Mouse (Mus musculus): ENCODE data around the gene Sik3. TPM values are rescaled to one million over a fixed set of nuclear protein-coding genes. Genes with fewer than 3 reads are reported as not detected.

Sik3 gene
- polyA plus RNA-seq, 1 experiment from 2014 or later = 9.6 TPM

DNA sequence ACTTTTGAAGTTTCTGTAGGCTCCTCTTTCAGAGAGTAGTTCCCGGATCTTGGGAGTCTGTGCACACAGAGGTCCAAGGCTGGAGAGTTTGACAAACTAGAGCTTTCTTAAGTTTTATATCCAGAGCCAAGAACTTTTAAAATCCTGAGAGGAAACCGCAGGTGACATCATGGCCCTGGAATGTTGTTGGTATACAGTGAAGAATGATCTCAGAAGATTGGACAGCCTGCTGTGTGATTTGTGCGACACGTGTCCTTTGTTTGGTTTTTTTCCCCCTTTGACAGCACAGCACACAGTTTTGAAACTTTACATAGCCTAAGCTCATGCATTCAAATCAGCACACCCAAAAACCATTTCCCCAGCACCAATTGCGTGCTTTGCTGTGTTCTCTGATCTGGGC lies 99.6 kb downstream of the Sik3 start:
- Histone ChIP-seq H3K9me3 (ENCODE audit: control insufficient read depth, low read length) (no peaks in the 10 kb centered on the region), H3K4me1 (replicated peaks; ENCODE audit: control insufficient read depth, insufficient read depth, low read length) (peaks cover 32% of the 10 kb centered on the region), H3K27me3 (replicated peaks; ENCODE audit: control insufficient read depth, insufficient read depth, low read length) (no peaks in the 10 kb centered on the region), H3K4me2 (ENCODE audit: low read length) (no peak overlapping the region), H3K36me3 (ENCODE audit: control insufficient read depth, insufficient read depth, low read length) (no peaks in the 10 kb centered on the region), H3K9ac (ENCODE audit: low read length) (no peak overlapping the region), H3K4me3 (ENCODE audit: low read depth, low read length) (no peak overlapping the region), H3K27ac (ENCODE audit: low read depth) (peak overlapping the region; percentile 48)
- no peak for ATAC-seq (replicated peaks; ENCODE audit: low FRiP score, low TSS enrichment, low read depth)
- DNase-seq (ENCODE audit: low spot score) = no peak
- 24% methylated on average over 5 of the region's 5 CpGs for WGBS

DNA sequence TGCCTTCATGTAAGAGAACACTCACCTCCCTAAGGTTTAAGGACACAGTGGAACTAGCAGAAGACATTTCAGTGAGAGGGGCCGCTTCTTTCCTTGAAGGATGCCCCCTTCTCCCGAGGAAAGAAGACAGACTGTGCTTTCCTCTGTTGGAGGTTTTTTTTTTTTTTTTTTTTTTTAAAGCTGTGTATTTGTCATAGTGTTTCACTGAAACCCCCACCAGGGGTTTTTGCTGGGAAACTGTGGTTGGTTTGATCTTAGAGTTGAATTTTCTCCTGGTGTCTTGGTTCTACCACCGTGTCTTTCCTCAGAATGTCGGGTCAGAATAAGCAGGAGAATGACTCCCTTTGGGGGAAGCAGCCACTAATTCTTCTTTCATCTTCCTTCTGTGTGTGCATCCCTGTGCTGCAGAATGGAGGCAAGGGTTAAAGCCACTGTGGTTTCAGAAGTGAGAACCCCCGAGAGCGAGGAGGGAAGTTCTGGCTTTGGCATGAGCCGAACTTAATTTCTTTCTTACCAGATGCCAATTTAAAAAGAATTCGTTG lies 106.3 kb downstream of the Sik3 start:
- no peaks in the 10 kb centered on the region for H3K9me3 ChIP-seq (ENCODE audit: control insufficient read depth, low read length)
- H3K27ac ChIP-seq (ENCODE audit: low read depth) = peak overlapping the region; percentile 80; the same call in 1 of the 2 replicates
- peaks cover 19% of the 10 kb centered on the region for H3K4me1 ChIP-seq (replicated peaks; ENCODE audit: control insufficient read depth, insufficient read depth, low read length)
- 90% methylated on average over 8 of the region's 8 CpGs for WGBS
- H3K36me3 ChIP-seq (ENCODE audit: control insufficient read depth, insufficient read depth, low read length) = peaks cover under 1% of the 10 kb centered on the region; the same call in 1 of the 2 replicates
- H3K4me2 ChIP-seq (ENCODE audit: low read length) = no peak overlapping the region
- H3K9ac ChIP-seq (ENCODE audit: low read length) = no peak overlapping the region
- no peak overlapping the region for H3K4me3 ChIP-seq (ENCODE audit: low read depth, low read length)
- no peaks in the 10 kb centered on the region for H3K27me3 ChIP-seq (replicated peaks; ENCODE audit: control insufficient read depth, insufficient read depth, low read length)
- no peak for DNase-seq (ENCODE audit: low spot score)
- ATAC-seq (replicated peaks; ENCODE audit: low FRiP score, low TSS enrichment, low read depth) = no peak

DNA sequence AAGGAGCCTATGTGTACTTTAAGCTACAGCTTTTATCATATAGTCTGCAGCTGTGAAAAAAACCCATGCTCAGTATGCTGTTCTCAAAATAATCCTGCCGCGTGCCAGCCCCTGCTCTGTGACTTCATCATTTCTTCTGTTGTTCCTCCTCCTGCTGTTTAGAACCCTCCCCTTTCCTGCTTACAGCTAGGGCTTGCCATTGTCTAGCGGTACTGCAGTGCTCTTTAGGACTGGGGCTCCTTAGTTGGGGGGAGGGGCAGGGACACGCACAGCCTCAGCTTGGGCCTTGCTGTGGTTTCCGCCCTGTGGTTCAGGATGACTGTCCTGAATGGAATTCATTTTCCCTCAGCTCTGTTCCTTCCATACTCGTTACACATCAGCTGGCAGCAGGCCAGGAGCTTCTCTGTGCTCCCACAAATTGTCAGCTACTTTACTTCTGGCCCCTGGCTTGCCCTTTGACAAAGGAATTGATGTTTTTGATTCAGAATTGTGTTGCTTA lies 107.4 kb downstream of the Sik3 start:
- Histone ChIP-seq H3K36me3 (ENCODE audit: control insufficient read depth, insufficient read depth, low read length) (peaks cover 9% of the 10 kb centered on the region), H3K9ac (ENCODE audit: low read length) (no peak overlapping the region), H3K27me3 (replicated peaks; ENCODE audit: control insufficient read depth, insufficient read depth, low read length) (no peaks in the 10 kb centered on the region), H3K4me2 (ENCODE audit: low read length) (no peak overlapping the region), H3K9me3 (ENCODE audit: control insufficient read depth, low read length) (no peaks in the 10 kb centered on the region), H3K27ac (ENCODE audit: low read depth) (peak overlapping the region; percentile 80), H3K4me1 (replicated peaks; ENCODE audit: control insufficient read depth, insufficient read depth, low read length) (peaks cover 19% of the 10 kb centered on the region), H3K4me3 (ENCODE audit: low read depth, low read length) (no peak overlapping the region)
- peak; percentile 89 for ATAC-seq (replicated peaks; ENCODE audit: low FRiP score, low TSS enrichment, low read depth)
- WGBS = 8% methylated on average over 6 of the region's 6 CpGs
- DNase-seq (ENCODE audit: low spot score) = peak; percentile 80

DNA sequence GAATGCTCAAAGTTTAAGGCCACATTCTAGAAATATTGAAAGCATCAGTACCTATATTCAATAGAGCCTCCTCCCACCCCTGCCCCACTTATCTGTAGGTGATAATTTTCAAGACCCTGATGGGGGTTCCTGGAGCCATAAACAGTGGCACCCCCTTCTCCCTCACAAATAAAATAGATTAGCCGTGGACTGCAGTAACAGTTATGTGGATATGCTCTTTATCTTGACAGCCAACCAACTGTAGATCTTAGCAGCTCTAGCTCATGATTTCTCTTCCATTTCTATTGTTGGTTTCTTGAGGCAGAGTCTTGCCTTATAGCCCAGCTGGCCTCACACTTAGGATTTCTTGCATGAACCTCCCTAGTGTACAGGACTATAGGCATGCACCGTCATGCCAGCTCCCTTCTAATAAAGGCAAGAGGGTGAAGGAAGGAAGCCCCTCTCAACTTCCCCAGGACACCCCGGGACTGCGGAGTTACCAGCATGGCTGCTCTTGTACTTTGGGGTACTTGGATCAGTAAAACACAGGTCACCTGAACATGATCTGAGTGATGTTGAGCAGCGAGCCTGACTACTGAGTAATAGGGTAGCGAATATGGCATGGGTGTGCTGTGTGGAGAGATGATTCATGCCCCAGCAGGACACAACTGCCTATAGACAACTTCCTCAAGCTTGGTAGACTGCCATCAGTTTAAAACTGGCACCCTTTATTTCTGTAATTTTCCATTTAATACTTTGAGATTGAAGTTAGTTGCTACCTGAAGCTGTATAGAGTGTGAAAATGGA lies 108.0 kb downstream of the Sik3 start:
- Histone ChIP-seq H3K4me2 (ENCODE audit: low read length) (no peak overlapping the region), H3K9me3 (ENCODE audit: control insufficient read depth, low read length) (no peaks in the 10 kb centered on the region), H3K27me3 (replicated peaks; ENCODE audit: control insufficient read depth, insufficient read depth, low read length) (no peaks in the 10 kb centered on the region), H3K9ac (ENCODE audit: low read length) (no peak overlapping the region), H3K4me3 (ENCODE audit: low read depth, low read length) (no peak overlapping the region), H3K27ac (ENCODE audit: low read depth) (peak overlapping the region; percentile 80), H3K4me1 (replicated peaks; ENCODE audit: control insufficient read depth, insufficient read depth, low read length) (peaks cover 19% of the 10 kb centered on the region), H3K36me3 (ENCODE audit: control insufficient read depth, insufficient read depth, low read length) (peaks cover 16% of the 10 kb centered on the region)
- WGBS = 83% methylated on average over 6 of the region's 6 CpGs
- no peak for DNase-seq (ENCODE audit: low spot score)
- no peak for ATAC-seq (replicated peaks; ENCODE audit: low FRiP score, low TSS enrichment, low read depth)

DNA sequence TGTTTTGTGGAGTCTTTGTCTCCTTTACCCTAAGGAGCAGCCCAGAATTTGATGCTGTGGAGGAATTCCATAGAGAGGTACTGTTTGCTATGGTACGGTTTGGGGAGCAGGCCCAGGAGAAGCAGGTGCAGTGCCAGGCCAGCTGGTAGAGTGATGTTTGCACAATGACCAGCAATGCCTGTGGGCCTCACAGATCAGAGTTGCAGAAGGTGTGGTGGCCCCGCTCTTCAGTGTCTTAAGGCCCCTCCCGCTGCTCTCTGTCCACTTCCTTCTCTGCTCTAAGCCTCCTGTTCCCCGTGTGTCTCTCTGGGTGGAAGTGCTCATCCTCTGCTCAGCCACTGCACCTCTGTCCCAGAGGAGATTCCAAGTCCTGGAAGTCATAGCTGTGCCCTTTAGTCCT lies 108.9 kb downstream of the Sik3 start:
- no peak overlapping the region for H3K9ac ChIP-seq (ENCODE audit: low read length)
- H3K27ac ChIP-seq (ENCODE audit: low read depth) = no peak overlapping the region
- no peak overlapping the region for H3K4me3 ChIP-seq (ENCODE audit: low read depth, low read length)
- 72% methylated on average over 4 of the region's 4 CpGs for WGBS
- H3K27me3 ChIP-seq (replicated peaks; ENCODE audit: control insufficient read depth, insufficient read depth, low read length) = no peaks in the 10 kb centered on the region
- peaks cover 17% of the 10 kb centered on the region for H3K36me3 ChIP-seq (ENCODE audit: control insufficient read depth, insufficient read depth, low read length)
- peaks cover 14% of the 10 kb centered on the region for H3K4me1 ChIP-seq (replicated peaks; ENCODE audit: control insufficient read depth, insufficient read depth, low read length)
- H3K4me2 ChIP-seq (ENCODE audit: low read length) = no peak overlapping the region
- DNase-seq (ENCODE audit: low spot score) (no peak), ATAC-seq (replicated peaks; ENCODE audit: low FRiP score, low TSS enrichment, low read depth) (no peak)
- H3K9me3 ChIP-seq (ENCODE audit: control insufficient read depth, low read length) = no peaks in the 10 kb centered on the region

DNA sequence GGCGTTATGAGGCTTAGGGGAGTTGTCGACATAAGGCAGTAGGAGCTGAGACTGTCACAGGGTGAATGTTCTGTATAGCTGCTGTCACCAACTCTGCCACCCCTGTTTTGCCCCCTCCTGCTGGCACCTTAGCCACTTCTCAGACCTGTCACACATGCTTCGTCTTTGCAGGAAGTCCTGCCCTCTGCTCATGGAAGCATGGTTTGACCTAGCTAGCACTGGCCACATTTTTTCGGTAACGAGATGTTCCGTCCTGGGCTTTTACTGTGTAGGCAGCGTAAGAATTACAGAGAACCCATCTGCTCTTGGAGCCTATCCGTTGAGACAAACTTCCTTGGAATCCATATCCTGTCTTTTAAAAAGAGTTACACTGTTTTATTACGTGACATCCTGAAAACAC lies 110.1 kb downstream of the Sik3 start:
- Histone ChIP-seq H3K4me2 (ENCODE audit: low read length) (no peak overlapping the region), H3K4me1 (replicated peaks; ENCODE audit: control insufficient read depth, insufficient read depth, low read length) (peaks cover 20% of the 10 kb centered on the region), H3K4me3 (ENCODE audit: low read depth, low read length) (no peak overlapping the region), H3K36me3 (ENCODE audit: control insufficient read depth, insufficient read depth, low read length) (peaks cover 17% of the 10 kb centered on the region), H3K27ac (ENCODE audit: low read depth) (no peak overlapping the region; the same call in 1 of the 2 replicates), H3K27me3 (replicated peaks; ENCODE audit: control insufficient read depth, insufficient read depth, low read length) (no peaks in the 10 kb centered on the region), H3K9ac (ENCODE audit: low read length) (no peak overlapping the region), H3K9me3 (ENCODE audit: control insufficient read depth, low read length) (no peaks in the 10 kb centered on the region)
- WGBS = 72% methylated on average over 9 of the region's 9 CpGs
- ATAC-seq (replicated peaks; ENCODE audit: low FRiP score, low TSS enrichment, low read depth) (no peak), DNase-seq (ENCODE audit: low spot score) (no peak)

DNA sequence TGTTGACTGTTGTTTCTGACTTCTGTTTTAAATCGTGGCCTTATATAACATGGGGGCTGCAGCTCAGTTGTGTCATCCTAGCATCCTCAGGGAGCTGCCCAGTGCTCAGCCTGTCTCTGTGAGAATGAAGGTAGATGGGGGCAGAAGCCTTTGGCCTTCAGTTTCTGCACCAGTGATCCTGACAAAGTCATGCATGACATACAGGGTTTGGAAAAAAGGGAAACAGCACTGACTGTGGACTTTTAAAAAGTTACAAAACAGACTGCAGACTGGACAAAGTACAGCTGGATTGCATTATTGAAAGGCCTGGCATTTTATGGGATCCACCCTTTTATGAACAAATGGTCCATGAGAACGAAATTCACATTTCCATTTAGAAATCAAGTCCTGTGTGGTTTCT lies 113.7 kb downstream of the Sik3 start:
- Histone ChIP-seq H3K9ac (ENCODE audit: low read length) (no peak overlapping the region), H3K36me3 (ENCODE audit: control insufficient read depth, insufficient read depth, low read length) (peaks cover 21% of the 10 kb centered on the region), H3K27ac (ENCODE audit: low read depth) (no peak overlapping the region), H3K9me3 (ENCODE audit: control insufficient read depth, low read length) (no peaks in the 10 kb centered on the region), H3K4me1 (replicated peaks; ENCODE audit: control insufficient read depth, insufficient read depth, low read length) (peaks cover 8% of the 10 kb centered on the region; the same call in 1 of the 2 replicates), H3K4me3 (ENCODE audit: low read depth, low read length) (no peak overlapping the region), H3K27me3 (replicated peaks; ENCODE audit: control insufficient read depth, insufficient read depth, low read length) (no peaks in the 10 kb centered on the region), H3K4me2 (ENCODE audit: low read length) (no peak overlapping the region)
- no peak for DNase-seq (ENCODE audit: low spot score)
- WGBS = 76% methylated on average over 2 of the region's 2 CpGs
- no peak for ATAC-seq (replicated peaks; ENCODE audit: low FRiP score, low TSS enrichment, low read depth)

DNA sequence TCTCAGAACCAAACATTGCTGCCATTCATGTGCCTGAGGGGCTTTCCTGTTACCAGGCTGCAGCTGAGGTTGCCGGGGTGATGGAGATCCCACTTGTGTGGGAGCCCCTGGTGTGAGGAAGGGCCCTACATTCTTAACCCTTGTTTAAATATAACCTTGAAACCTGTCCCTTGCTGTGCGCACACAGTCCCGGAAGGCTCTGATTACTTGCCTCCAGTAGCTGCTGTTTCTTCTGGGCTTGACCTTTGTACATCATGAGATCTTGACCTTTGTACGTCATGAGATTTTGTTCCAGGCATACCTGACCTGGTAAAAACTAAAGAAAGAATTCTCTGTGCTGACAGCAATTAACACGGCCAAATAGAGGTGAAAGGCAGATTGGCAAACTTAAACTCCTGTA lies 114.7 kb downstream of the Sik3 start:
- no peak overlapping the region for H3K4me2 ChIP-seq (ENCODE audit: low read length)
- H3K27ac ChIP-seq (ENCODE audit: low read depth) = no peak overlapping the region
- no peaks in the 10 kb centered on the region for H3K9me3 ChIP-seq (ENCODE audit: control insufficient read depth, low read length)
- H3K4me1 ChIP-seq (replicated peaks; ENCODE audit: control insufficient read depth, insufficient read depth, low read length) = peaks cover 8% of the 10 kb centered on the region; the same call in 1 of the 2 replicates
- DNase-seq (ENCODE audit: low spot score) (no peak), ATAC-seq (replicated peaks; ENCODE audit: low FRiP score, low TSS enrichment, low read depth) (0 out of 2 replicates have a peak, but pooled peaks have one; percentile 53)
- H3K9ac ChIP-seq (ENCODE audit: low read length) = no peak overlapping the region
- WGBS = 50% methylated on average over 5 of the region's 5 CpGs
- no peaks in the 10 kb centered on the region for H3K27me3 ChIP-seq (replicated peaks; ENCODE audit: control insufficient read depth, insufficient read depth, low read length)
- no peak overlapping the region for H3K4me3 ChIP-seq (ENCODE audit: low read depth, low read length)
- peaks cover 27% of the 10 kb centered on the region for H3K36me3 ChIP-seq (ENCODE audit: control insufficient read depth, insufficient read depth, low read length)

Measured in intestine, embryonic 14.5 days (tissue).